Mouse (Mus musculus) limb, embryonic 13.5 days (tissue): ENCODE measurements around the gene Epha10. TPM values are rescaled to one million over a fixed set of nuclear protein-coding genes. Genes with fewer than 3 reads are reported as not detected.

Source experiments
- ATAC-seq: fragments of 200-750 bp; cut with Nextera tagmentation; 2 replicates; pipeline ENCODE4 v1.8.0; 2017; ENCODE audit warnings: low read depth, moderate number of reproducible peaks, moderate TSS enrichment; ENCODE audit not compliant: low FRiP score
- H3K27ac ChIP-seq: fragments of 300-500 bp; sonication (generic); 2 replicates; pipeline ENCODE4 v1.5.1; 2015; ENCODE audit warnings: inconsistent platforms, mild to moderate bottlenecking, moderate library complexity
- H3K27me3 ChIP-seq: fragments of 300-500 bp; sonication (generic); 2 replicates; pipeline ENCODE4 v1.6.1; 2015; ENCODE audit warnings: mild to moderate bottlenecking, inconsistent platforms
- H3K36me3 ChIP-seq: fragments of 300-500 bp; sonication (generic); 2 replicates; pipeline ENCODE4 v1.6.1; 2015; ENCODE audit warnings: inconsistent platforms, mild to moderate bottlenecking, moderate library complexity
- H3K4me1 ChIP-seq: fragments of 300-500 bp; sonication (generic); 2 replicates; pipeline ENCODE4 v1.6.1; 2015; ENCODE audit warnings: inconsistent platforms
- H3K4me2 ChIP-seq: fragments of 300-500 bp; sonication (generic); replicated peaks from 2 replicates; pipeline ENCODE4 v1.6.1; 2015; ENCODE audit warnings: inconsistent platforms, mild to moderate bottlenecking, moderate library complexity
- H3K4me3 ChIP-seq: fragments of 300-500 bp; sonication (generic); 2 replicates; pipeline ENCODE4 v1.5.1; 2015; ENCODE audit warnings: moderate library complexity, mild to moderate bottlenecking, inconsistent platforms
- H3K9ac ChIP-seq: fragments of 300-500 bp; sonication (generic); 2 replicates; pipeline ENCODE4 v1.6.1; 2015; ENCODE audit warnings: mild to moderate bottlenecking, inconsistent platforms
- H3K9me3 ChIP-seq: fragments of 300-500 bp; sonication (generic); 2 replicates; pipeline ENCODE4 v1.6.1; 2016; ENCODE audit warnings: inconsistent platforms
- WGBS: fragments of 180-500 bp; shearing (Covaris S2); methylation state at CpG from one replicate; pipeline ENCODE4 v1.1.7; 2015; 5-methylcytosine and 5-hydroxymethylcytosine counted together
- polyA plus RNA-seq: library from polyadenylated mRNA; unstranded; fragments of >200 nt; fragmentation: Nextera tagmentation; extraction: Ambion mirVana; gene quantifications from 2 replicates; pipeline ENCODE4 v1.2.1, GENCODE M21; 2015

Gene Epha10
- 0.08 and 0.17 TPM in 2 replicates for polyA plus RNA-seq

DNA sequence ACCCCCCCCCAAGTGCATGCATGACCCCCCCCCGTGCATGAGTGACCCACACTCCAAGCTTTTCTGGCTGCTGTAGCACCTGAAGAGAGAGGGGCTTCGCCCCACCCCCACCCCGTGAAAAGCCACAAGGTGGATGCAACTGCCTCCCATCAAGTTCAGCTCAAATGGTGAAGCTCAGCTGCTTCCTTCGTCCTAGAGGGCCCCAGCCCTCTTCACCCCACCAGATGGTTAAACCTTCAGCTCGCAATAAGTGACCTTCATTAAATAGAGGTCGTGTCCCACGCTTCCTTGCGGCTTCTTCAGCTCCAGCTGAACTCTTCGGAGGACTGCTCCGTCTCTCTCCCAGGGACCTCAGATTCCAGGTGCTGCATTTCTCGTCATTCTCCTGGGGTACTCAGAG, at the start of gene Epha10:
TSS of gene Epha10 (plus strand) at position 301 of the 400 bp plus-strand sequence.
- H3K27me3 ChIP-seq, result peaks cover 70% of the 10 kb centered on the region
- H3K27ac ChIP-seq, result no peak within 1 kb of the TSS
- H3K4me2 ChIP-seq, result peak within 1 kb of the TSS; percentile 63
- peak within 1 kb of the TSS; percentile 38 for H3K4me3 ChIP-seq
- WGBS, result 5% methylated on average over 11 of the region's 11 CpGs
- peaks cover 15% of the 10 kb centered on the region for H3K4me1 ChIP-seq
- H3K9me3 ChIP-seq, result no peaks in the 10 kb centered on the region
- no peaks in the 10 kb centered on the region for H3K36me3 ChIP-seq
- no peak for ATAC-seq
- H3K9ac ChIP-seq, result no peak within 1 kb of the TSS

DNA sequence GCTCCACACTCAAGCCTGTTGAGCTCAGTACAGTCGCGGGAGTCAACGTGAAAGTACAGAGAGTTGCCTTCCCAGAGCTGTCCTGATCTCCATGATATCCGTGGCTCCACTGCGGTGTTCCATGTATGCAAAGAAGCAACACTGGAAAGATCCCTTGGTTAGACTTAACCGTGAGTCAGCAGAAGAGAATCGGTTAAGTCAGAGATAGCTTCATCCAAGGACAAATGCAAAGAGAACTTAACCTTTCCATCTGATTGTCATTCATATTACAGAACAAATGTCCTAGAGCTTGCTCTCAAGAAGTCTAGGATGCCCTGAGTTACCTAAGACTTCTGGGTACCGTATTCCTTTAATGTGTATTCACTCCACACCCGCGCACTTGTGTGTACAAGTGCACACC, 47.9 kb upstream of the Epha10 start:
- no peaks in the 10 kb centered on the region for H3K4me1 ChIP-seq
- peaks cover 68% of the 10 kb centered on the region for H3K36me3 ChIP-seq
- WGBS, result 97% methylated on average over 10 of the region's 10 CpGs
- H3K27me3 ChIP-seq, result no peaks in the 10 kb centered on the region
- no peak for ATAC-seq
- H3K27ac ChIP-seq, result no peak overlapping the region
- no peak overlapping the region for H3K9ac ChIP-seq
- H3K4me2 ChIP-seq, result no peak overlapping the region
- H3K4me3 ChIP-seq, result no peak overlapping the region
- no peaks in the 10 kb centered on the region for H3K9me3 ChIP-seq

DNA sequence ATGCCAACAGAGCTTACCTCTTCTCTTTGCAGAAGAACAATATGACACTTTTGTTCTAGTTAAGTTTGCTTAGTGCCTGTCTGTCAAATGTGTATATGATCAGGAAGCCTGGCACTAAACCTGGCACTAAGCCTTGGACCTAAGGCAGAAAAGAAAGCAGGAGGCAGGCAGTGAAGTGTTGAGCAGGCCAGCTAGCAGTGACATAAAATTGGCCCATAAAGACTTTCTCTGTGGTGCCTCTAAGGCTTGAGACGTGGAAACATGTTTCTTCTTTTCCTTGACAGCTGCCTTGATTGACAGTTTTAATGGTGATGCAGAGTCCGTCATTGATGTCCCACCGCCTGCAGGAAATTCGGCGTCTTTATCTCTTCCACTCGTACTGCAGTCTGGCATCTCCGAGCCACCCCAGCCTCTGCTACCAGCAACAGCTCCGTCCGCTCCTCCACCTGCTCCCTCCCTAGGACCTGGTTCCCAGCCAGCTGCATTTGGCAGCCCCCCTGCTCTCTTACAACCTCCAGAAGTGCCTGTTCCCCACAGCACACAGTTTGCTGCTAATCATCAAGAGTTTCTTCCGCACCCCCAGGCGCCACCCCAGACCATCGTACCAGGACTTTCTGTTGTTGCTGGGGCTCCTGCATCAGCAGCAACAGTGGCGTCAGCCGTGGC, 42.5 kb upstream of the Epha10 start:
- 87% methylated on average over 14 of the region's 14 CpGs for WGBS
- no peak for ATAC-seq
- H3K27ac ChIP-seq, result no peak overlapping the region
- H3K4me3 ChIP-seq, result no peak overlapping the region
- no peaks in the 10 kb centered on the region for H3K27me3 ChIP-seq
- 0 out of 2 replicates have a peak, but pooled peaks cover 4% of the 10 kb centered on the region for H3K9me3 ChIP-seq
- H3K9ac ChIP-seq, result no peak overlapping the region
- peaks cover 76% of the 10 kb centered on the region for H3K36me3 ChIP-seq
- no peak overlapping the region for H3K4me2 ChIP-seq
- H3K4me1 ChIP-seq, result no peaks in the 10 kb centered on the region

DNA sequence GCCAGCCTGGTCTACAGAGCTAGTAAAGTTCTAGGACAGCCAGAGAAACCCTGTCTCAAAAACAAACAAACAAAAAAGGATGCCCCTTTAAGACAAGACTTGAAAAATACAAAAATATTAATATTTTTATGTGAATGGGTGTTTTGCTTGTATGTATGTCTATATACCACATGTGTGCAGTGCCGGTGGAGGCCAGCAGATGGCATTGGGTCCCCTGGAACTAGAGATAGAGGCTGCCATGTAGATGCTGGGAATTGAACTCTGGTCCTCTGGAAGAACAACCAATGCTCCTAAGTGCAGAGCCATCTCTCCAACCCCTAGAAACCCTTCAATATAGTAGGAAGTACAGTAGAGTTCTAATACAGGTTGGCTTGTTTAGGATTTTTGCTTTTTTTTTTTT, 39.7 kb upstream of the Epha10 start:
- no peaks in the 10 kb centered on the region for H3K4me1 ChIP-seq
- peaks cover 78% of the 10 kb centered on the region for H3K36me3 ChIP-seq
- H3K4me3 ChIP-seq, result no peak overlapping the region
- no peak overlapping the region for H3K27ac ChIP-seq
- no peaks in the 10 kb centered on the region for H3K27me3 ChIP-seq
- H3K9ac ChIP-seq, result no peak overlapping the region
- 97% methylated on average over 1 of the region's 1 CpGs for whole genome bisulfite sequencing
- H3K4me2 ChIP-seq, result no peak overlapping the region
- H3K9me3 ChIP-seq, result 0 out of 2 replicates have a peak, but pooled peaks cover 4% of the 10 kb centered on the region
- ATAC-seq, result no peak

DNA sequence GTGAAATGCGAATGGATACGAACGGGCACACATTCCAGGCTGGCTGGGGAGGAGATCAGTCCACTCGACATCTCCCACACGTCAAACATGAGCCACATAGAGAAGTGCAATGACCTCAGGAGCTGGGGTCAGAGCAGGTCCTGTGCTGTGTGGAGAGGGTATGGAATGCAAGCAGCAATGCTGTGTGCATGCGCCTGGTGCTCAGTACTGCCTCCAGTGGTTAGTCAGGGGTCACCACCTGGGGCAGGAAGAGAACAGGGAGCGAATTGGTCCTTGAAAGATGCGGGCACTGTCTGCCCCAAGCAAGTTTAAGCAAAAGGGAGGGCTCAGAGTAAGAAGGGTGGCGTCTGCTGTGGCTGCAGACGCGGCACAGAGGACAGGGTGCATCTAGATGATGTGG, 37.2 kb upstream of the Epha10 start:
- ATAC-seq, result peak; percentile 34; the same call in 1 of the 2 replicates
- peaks cover 6% of the 10 kb centered on the region; the same call in 1 of the 2 replicates for H3K4me1 ChIP-seq
- 59% methylated on average over 11 of the region's 11 CpGs for WGBS
- H3K9ac ChIP-seq, result no peak overlapping the region
- H3K36me3 ChIP-seq, result peaks cover 70% of the 10 kb centered on the region
- no peak overlapping the region for H3K4me3 ChIP-seq
- H3K9me3 ChIP-seq, result 0 out of 2 replicates have a peak, but pooled peaks cover 4% of the 10 kb centered on the region
- no peak overlapping the region for H3K4me2 ChIP-seq
- no peak overlapping the region for H3K27ac ChIP-seq
- H3K27me3 ChIP-seq, result no peaks in the 10 kb centered on the region

DNA sequence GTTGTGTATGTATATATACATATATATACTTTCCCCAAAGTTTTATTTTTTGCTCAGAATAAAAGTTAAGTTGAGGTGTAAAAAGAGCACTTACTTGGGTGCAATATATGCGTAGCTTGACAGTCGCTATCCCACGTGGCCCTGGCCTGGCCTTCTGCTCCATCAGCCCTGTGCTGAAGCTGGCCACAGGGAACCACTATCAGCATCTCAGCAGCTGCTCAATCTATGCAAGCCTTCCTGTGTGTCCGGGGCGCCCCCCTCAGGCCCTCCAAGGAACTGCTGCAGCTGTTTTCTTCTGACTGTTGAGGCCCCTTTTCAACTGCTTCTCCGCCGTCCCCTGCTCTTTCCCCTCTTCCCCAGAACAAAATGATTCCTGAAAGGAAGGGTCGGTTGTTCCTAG, 33.1 kb upstream of the Epha10 start:
- ATAC-seq, result no peak
- Histone ChIP-seq H3K27ac (no peak overlapping the region), H3K27me3 (no peaks in the 10 kb centered on the region), H3K36me3 (peaks cover 34% of the 10 kb centered on the region), H3K4me1 (peaks cover 26% of the 10 kb centered on the region), H3K9ac (no peak overlapping the region), H3K4me2 (no peak overlapping the region), H3K9me3 (no peaks in the 10 kb centered on the region), H3K4me3 (no peak overlapping the region)
- WGBS, result 8% methylated on average over 8 of the region's 8 CpGs

DNA sequence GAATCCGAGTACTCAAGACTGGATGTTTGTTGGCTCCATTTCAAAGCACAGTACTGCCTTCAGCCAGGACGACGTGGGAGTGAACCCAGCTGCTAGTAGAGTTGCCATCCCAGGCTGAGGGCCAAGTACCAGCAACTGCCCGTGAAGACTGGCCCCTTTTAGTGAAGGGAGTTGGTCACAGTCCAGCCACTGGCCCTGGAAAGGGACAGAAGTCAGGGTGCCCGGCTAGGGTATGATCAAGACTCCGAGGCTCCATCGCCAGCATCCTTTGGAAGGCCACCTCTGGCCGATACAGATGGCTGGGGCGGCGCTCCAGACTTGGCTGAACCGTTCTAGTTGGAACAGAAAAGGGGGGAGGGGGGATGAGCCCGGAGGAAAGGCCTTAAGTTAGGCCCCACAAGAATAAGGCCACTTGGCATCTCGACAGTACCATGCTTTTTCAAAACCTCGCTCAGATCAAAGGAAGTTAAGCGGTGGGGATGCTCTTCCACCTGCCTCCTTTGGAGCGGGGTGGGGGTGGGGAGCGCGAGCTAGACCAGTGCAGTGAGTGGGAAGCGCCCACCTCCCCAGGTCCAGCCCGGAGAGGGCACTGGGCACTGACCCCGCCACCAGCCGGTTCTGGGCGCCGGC, 31.0 kb upstream of the Epha10 start:
- Histone ChIP-seq H3K36me3 (peaks cover 37% of the 10 kb centered on the region), H3K27me3 (no peaks in the 10 kb centered on the region), H3K4me2 (peak overlapping the region; percentile 91), H3K9ac (peak overlapping the region; percentile 89), H3K27ac (peak overlapping the region; percentile 89), H3K4me1 (peaks cover 31% of the 10 kb centered on the region), H3K9me3 (no peaks in the 10 kb centered on the region), H3K4me3 (peak overlapping the region; percentile 99)
- ATAC-seq, result peak; percentile 41
- 3% methylated on average over 23 of the region's 24 CpGs for WGBS

DNA sequence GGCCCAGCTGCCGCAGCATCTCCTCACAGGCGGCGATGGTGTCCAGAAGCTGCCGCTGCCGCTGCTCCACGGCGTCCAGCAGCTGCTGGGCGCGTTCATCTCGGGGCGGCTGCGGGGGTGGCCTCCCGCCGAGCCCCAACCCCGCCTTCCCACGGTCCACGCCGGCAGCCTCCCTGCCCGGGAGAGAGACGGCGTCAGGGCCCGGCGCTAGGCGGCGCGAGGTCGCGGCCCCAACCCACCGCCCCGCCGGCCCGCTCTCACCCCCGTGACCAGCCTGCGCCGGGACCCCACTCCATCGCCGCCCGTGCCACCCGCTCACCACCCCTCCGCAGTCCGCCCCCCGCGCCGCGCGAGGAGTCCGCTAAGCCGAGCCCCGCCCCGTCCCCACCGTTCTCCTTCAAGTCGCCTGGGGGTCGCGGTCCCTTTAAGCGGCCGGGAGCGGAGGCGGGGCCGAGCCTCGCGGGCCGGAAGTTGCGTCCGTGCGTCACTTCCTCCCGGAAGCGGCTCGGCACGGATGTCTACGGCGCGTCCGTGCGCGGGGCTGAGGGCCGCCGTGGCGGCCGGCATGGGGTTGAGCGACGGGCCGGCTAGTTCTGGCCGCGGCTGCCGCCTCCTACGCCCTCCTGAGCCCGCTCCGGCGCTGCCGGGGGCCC, 30.3 kb upstream of the Epha10 start, which contains the start of gene Yrdc:
TSS of gene Yrdc (plus strand) at position 419 of the 653 bp plus-strand sequence.
- peak; percentile 93 for ATAC-seq
- H3K4me2 ChIP-seq, result peak within 1 kb of the TSS; percentile 91
- WGBS, result under 1% methylated on average over 84 of the region's 90 CpGs

DNA sequence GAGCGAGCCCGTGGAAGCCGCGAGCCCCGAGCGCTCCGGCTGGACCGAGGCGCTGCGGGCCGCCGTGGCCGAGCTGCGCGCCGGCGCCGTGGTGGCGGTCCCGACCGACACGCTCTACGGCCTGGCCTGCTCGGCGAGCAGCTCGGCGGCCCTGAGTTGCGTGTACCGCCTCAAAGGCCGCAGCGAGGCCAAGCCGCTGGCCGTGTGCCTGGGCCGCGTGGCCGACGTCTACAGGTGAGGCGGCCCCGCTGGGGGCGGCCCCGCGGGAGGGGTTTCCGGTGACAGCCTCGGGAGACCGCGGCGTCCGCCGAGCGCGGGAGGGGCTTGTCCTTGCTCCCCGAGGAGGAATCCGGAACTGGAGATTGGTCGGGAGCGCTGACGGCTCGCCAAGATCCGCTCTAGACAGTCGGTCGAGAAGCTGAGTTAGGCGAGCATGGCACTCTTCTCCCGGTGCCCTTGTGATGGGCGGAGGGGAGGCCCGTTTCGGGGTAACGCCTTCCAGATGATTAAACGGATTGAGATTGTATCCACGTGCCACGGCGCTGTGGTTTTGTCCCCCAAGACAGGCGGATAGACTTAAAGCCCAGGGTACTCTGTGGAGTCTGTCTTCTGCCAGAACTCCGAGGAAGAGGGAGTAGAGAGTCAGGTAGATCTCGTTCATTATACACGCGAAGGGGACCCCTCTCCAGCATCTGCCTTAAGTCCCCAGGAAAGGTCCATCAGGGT, 29.6 kb upstream of the Epha10 start, which contains the start of gene 1110065P20Rik:
TSS of gene 1110065P20Rik (minus strand) at position 264 of the 726 bp plus-strand sequence.
- Histone ChIP-seq H3K4me2 (peak within 1 kb of the TSS; percentile 91), H3K27ac (peak within 1 kb of the TSS; percentile 89), H3K36me3 (peaks cover 37% of the 10 kb centered on the region), H3K4me3 (peak within 1 kb of the TSS; percentile 99), H3K4me1 (peaks cover 31% of the 10 kb centered on the region), H3K9me3 (no peaks in the 10 kb centered on the region), H3K9ac (peak within 1 kb of the TSS; percentile 89), H3K27me3 (no peaks in the 10 kb centered on the region)
- WGBS, result under 1% methylated on average over 75 of the region's 75 CpGs
- ATAC-seq, result peak; percentile 42

More for the DNA sequence above, 30.3 kb upstream of the Epha10 start, which contains the start of gene Yrdc:
- Histone ChIP-seq H3K9me3 (no peaks in the 10 kb centered on the region), H3K4me1 (peaks cover 31% of the 10 kb centered on the region), H3K36me3 (peaks cover 35% of the 10 kb centered on the region), H3K9ac (peak within 1 kb of the TSS; percentile 89), H3K27ac (peak within 1 kb of the TSS; percentile 89), H3K4me3 (peak within 1 kb of the TSS; percentile 99), H3K27me3 (no peaks in the 10 kb centered on the region)

DNA sequence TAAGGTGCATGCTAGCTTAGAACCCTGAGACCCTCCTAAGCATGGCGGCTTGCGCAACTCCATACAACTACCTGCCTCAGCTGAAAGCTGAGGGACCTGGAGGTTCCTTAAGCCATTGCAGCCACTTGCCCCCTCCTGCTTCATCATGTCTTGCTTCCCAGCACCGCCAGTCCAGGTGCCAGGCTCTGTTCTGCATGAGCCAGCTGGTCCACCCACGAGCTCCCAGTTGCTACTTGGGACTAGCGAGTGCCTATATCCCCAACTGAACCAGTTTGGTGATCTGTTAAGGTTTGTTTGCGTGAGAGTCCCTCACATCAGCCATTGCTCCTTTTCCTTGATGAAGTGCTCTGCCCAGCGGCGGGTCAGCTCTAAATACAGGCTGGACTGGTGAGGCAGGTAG, 24.4 kb upstream of the Epha10 start:
- ATAC-seq, result no peak
- H3K36me3 ChIP-seq, result peaks cover 42% of the 10 kb centered on the region

DNA sequence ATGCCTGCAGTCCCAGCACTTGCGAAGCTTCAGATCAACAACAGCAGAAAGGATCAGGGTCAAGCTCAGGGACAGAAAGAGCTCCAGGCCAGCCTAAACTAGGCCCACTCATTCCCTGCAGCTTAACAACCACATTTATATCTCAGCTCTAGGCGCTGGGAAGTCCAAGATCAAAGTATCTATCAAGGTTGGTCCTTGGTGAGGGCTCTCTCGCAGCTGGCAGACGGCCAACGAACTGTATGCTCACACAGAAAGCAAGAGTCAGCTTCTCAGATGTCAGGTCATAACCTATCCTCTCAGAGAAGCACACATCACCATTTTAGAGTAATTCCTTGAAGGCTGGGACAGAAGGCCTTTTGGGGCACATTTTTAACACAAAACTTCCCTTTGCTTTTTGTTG, 22.3 kb upstream of the Epha10 start:
- ATAC-seq, result no peak
- Histone ChIP-seq H3K27ac (no peak overlapping the region), H3K36me3 (peaks cover 35% of the 10 kb centered on the region), H3K9ac (no peak overlapping the region), H3K4me3 (no peak overlapping the region), H3K4me1 (peaks cover 9% of the 10 kb centered on the region; the same call in 1 of the 2 replicates), H3K4me2 (no peak overlapping the region), H3K27me3 (peaks cover 33% of the 10 kb centered on the region), H3K9me3 (no peaks in the 10 kb centered on the region)
- 69% methylated on average over 5 of the region's 5 CpGs for WGBS

More for the DNA sequence above, 24.4 kb upstream of the Epha10 start:
- WGBS, result 93% methylated on average over 8 of the region's 8 CpGs
- no peak overlapping the region for H3K4me2 ChIP-seq
- no peak overlapping the region for H3K9ac ChIP-seq
- no peak overlapping the region for H3K27ac ChIP-seq
- H3K27me3 ChIP-seq, result peaks cover 13% of the 10 kb centered on the region
- peaks cover 18% of the 10 kb centered on the region for H3K4me1 ChIP-seq
- no peak overlapping the region for H3K4me3 ChIP-seq
- H3K9me3 ChIP-seq, result no peaks in the 10 kb centered on the region
